Mouse (Mus musculus): ENCODE measurements around the gene Rhbdf2.

GRCm38 (mm10) chr11:116647340-116647991 is 20.6 kb upstream of the Rhbdf2 start:
- TF ChIP-seq CTCF (IDR thresholded peaks at IDR 0.05; ENCODE audit: insufficient read depth, low read depth, low read length) (no peak), POLR2A (IDR thresholded peaks at IDR 0.05; ENCODE audit: insufficient read depth, low read depth, low read length) (no peak)

Measured in olfactory bulb, adult 2 months (tissue).